Mouse (Mus musculus) kidney, adult 2 months (tissue): Measurements from ENCODE around the gene Tfr2. TPM values are rescaled to one million over a fixed set of nuclear protein-coding genes. Genes with fewer than 3 reads are reported as not detected.

Source experiments
- DNase-seq: peaks from one replicate; pipeline ENCODE4 v3.0.0; 2021
- H3K27ac ChIP-seq: fragments of 200-500 bp; 2 replicates; pipeline ENCODE4 v1.5.1; 2012; ENCODE audit warnings: low read depth, low read length, control low read depth, inconsistent platforms; ENCODE audit not compliant: insufficient read depth
- H3K27me3 ChIP-seq: fragments of 200-500 bp; replicated peaks from 2 replicates; pipeline ENCODE4 v1.6.1; 2012; ENCODE audit warnings: mild to moderate bottlenecking, moderate library complexity, low read length, inconsistent platforms; ENCODE audit not compliant: control insufficient read depth, insufficient read depth
- H3K36me3 ChIP-seq: fragments of 200-500 bp; 2 replicates; pipeline ENCODE4 v1.6.1; 2012; ENCODE audit warnings: mild to moderate bottlenecking, moderate library complexity, low read length, inconsistent platforms; ENCODE audit not compliant: control insufficient read depth, insufficient read depth
- H3K4me1 ChIP-seq: fragments of 200-500 bp; 2 replicates; pipeline ENCODE4 v1.6.1; 2011; ENCODE audit warnings: low read length; ENCODE audit not compliant: control insufficient read depth, insufficient read depth
- H3K4me3 ChIP-seq: fragments of 200-500 bp; 2 replicates; pipeline ENCODE4 v1.5.1; 2011; ENCODE audit warnings: mild to moderate bottlenecking, low read depth, low read length, control low read depth; ENCODE audit not compliant: insufficient read depth
- CTCF ChIP-seq: fragments of 200-500 bp; conservative IDR thresholded peaks from 2 replicates; pipeline ENCODE4 v1.5.1; 2011; ENCODE audit warnings: low read depth, mild to moderate bottlenecking, control low read depth, low read length, moderate library complexity, mixed read lengths; ENCODE audit not compliant: insufficient read depth, insufficient read length
- POLR2A ChIP-seq: fragments of 200-500 bp; IDR thresholded peaks from one replicate; pipeline ENCODE4 v1.6.1; 2011; ENCODE audit warnings: low read depth, low read length, control low read depth
- WGBS: fragments of 180-500 bp; shearing (Covaris S2); methylation state at CpG from one replicate; pipeline ENCODE4 v1.1.7; 2018; 5-methylcytosine and 5-hydroxymethylcytosine counted together
- polyA plus RNA-seq: library from polyadenylated mRNA; depleted of rRNA; stranded (reverse); fragments of >200 nt; gene quantifications from 2 replicates; pipeline ENCODE4 v1.2.3, GENCODE M21; 2012

Tfr2 gene
- polyA plus RNA-seq, 1 experiment = 1.2 TPM

- 81% methylated on average over 5 of the region's 5 CpGs for WGBS
- no peak for DNase-seq
- TF ChIP-seq POLR2A = no peak
- TF ChIP-seq CTCF = no peak
Measured at GRCm38 (mm10) chr5:137590507-137590906, 20.9 kb downstream of the Tfr2 start.

GRCm38 (mm10) chr5:137595921-137596320 is 26.3 kb downstream of the Tfr2 start:
- H3K27ac ChIP-seq = no peak overlapping the region
- no peak overlapping the region for H3K4me3 ChIP-seq
- 87% methylated on average over 7 of the region's 7 CpGs for WGBS
- DNase-seq = no peak
- H3K27me3 ChIP-seq = no peaks in the 10 kb centered on the region
- peaks cover 5% of the 10 kb centered on the region; the same call in 1 of the 2 replicates for H3K4me1 ChIP-seq
- H3K36me3 ChIP-seq = no peaks in the 10 kb centered on the region
- no peak for TF ChIP-seq POLR2A

More at GRCm38 (mm10) chr5:137590507-137590906, 20.9 kb downstream of the Tfr2 start:
- Histone ChIP-seq H3K27me3 (no peaks in the 10 kb centered on the region), H3K4me1 (no peaks in the 10 kb centered on the region), H3K4me3 (no peak overlapping the region), H3K36me3 (no peaks in the 10 kb centered on the region), H3K27ac (no peak overlapping the region)

- WGBS = 53% methylated on average over 29 of the region's 30 CpGs
- Histone ChIP-seq H3K27ac (peak overlapping the region; percentile 16; the same call in 1 of the 2 replicates), H3K4me3 (peak overlapping the region; percentile 18; the same call in 1 of the 2 replicates)
Measured at GRCm38 (mm10) chr5:137596601-137597261, 27.1 kb downstream of the Tfr2 start.

GRCm38 (mm10) chr5:137597625-137598024 is 28.0 kb downstream of the Tfr2 start:
- H3K4me3 ChIP-seq = no peak overlapping the region
- peaks cover 9% of the 10 kb centered on the region; the same call in 1 of the 2 replicates for H3K4me1 ChIP-seq
- no peak overlapping the region for H3K27ac ChIP-seq
- 91% methylated on average over 6 of the region's 6 CpGs for WGBS
- H3K27me3 ChIP-seq = no peaks in the 10 kb centered on the region
- DNase-seq = no peak
- H3K36me3 ChIP-seq = no peaks in the 10 kb centered on the region
- no peak for TF ChIP-seq POLR2A
- no peak for TF ChIP-seq CTCF

More at GRCm38 (mm10) chr5:137596601-137597261, 27.1 kb downstream of the Tfr2 start:
- Histone ChIP-seq H3K4me1 (peaks cover 5% of the 10 kb centered on the region; the same call in 1 of the 2 replicates), H3K36me3 (no peaks in the 10 kb centered on the region), H3K27me3 (no peaks in the 10 kb centered on the region)
- no peak for DNase-seq
- no peak for TF ChIP-seq CTCF
- no peak for TF ChIP-seq POLR2A

GRCm38 (mm10) chr5:137598100-137598826 is 28.6 kb downstream of the Tfr2 start:
- WGBS = 76% methylated on average over 2 of the region's 2 CpGs
- H3K27ac ChIP-seq = no peak overlapping the region
- H3K27me3 ChIP-seq = no peaks in the 10 kb centered on the region
- H3K4me1 ChIP-seq = peaks cover 11% of the 10 kb centered on the region; the same call in 1 of the 2 replicates
- TF ChIP-seq CTCF = no peak
- TF ChIP-seq POLR2A = no peak
- H3K4me3 ChIP-seq = no peak overlapping the region
- DNase-seq = no peak
- H3K36me3 ChIP-seq = no peaks in the 10 kb centered on the region

GRCm38 (mm10) chr5:137599600-137599999 is 30.0 kb downstream of the Tfr2 start:
- WGBS = 23% methylated on average over 9 of the region's 9 CpGs
- H3K27ac ChIP-seq = no peak overlapping the region
- H3K36me3 ChIP-seq = no peaks in the 10 kb centered on the region
- no peak for TF ChIP-seq POLR2A
- TF ChIP-seq CTCF = no peak
- H3K27me3 ChIP-seq = no peaks in the 10 kb centered on the region
- no peak for DNase-seq
- peak overlapping the region; percentile 72 for H3K4me3 ChIP-seq
- H3K4me1 ChIP-seq = peaks cover 11% of the 10 kb centered on the region; the same call in 1 of the 2 replicates

GRCm38 (mm10) chr5:137600281-137600618 is 30.6 kb downstream of the Tfr2 start:
- H3K4me3 ChIP-seq = peak overlapping the region; percentile 72
- H3K27me3 ChIP-seq = no peaks in the 10 kb centered on the region
- WGBS = 1% methylated on average over 18 of the region's 19 CpGs
- TF ChIP-seq CTCF (no peak), POLR2A (no peak)
- no peaks in the 10 kb centered on the region for H3K36me3 ChIP-seq
- peaks cover 11% of the 10 kb centered on the region; the same call in 1 of the 2 replicates for H3K4me1 ChIP-seq
- peak overlapping the region; percentile 51; the same call in 1 of the 2 replicates for H3K27ac ChIP-seq
- no peak for DNase-seq
